Mouse (Mus musculus) liver, embryonic 14.5 days (tissue): ENCODE measurements around the gene Aph1b. TPM values are rescaled to one million over a fixed set of nuclear protein-coding genes. Genes with fewer than 3 reads are reported as not detected.

Source experiments
- ATAC-seq: fragments of 200-750 bp; cut with Nextera tagmentation; 2 replicates; pipeline ENCODE4 v1.8.0; 2017; ENCODE audit warnings: moderate number of reproducible peaks, mild to moderate bottlenecking, moderate library complexity; ENCODE audit not compliant: insufficient read depth
- DNase-seq, 3 experiments: peaks; one replicate each; pipeline ENCODE4 v3.0.0-alpha.2; 2012 to 2013; ENCODE audit warnings: low read depth in 3 of 3, low spot score in 3 of 3
- H3K27ac ChIP-seq: fragments of 300-500 bp; sonication (generic); 2 replicates; pipeline ENCODE4 v1.5.1; 2014; ENCODE audit warnings: moderate library complexity, mild to moderate bottlenecking, control low read depth, inconsistent platforms
- H3K27me3 ChIP-seq: fragments of 300-500 bp; sonication (generic); 2 replicates; pipeline ENCODE4 v1.6.1; 2014; ENCODE audit warnings: mild to moderate bottlenecking, low read length, moderate library complexity; ENCODE audit not compliant: control insufficient read depth, insufficient read depth
- H3K36me3 ChIP-seq: fragments of 300-500 bp; sonication (generic); replicated peaks from 2 replicates; pipeline ENCODE4 v1.6.1; 2014; ENCODE audit warnings: low read depth; ENCODE audit not compliant: control insufficient read depth, insufficient read depth
- H3K4me1 ChIP-seq, 2 experiments: fragments of 200-500 bp in 1 of 2; fragments of 300-500 bp in 1 of 2; sonication (generic) in 1 of 2; replicated peaks; 2 replicates each; pipeline ENCODE4 v1.6.1; 2012 to 2014; ENCODE audit warnings: antibody characterized with exemption in 1 of 2, inconsistent platforms in 1 of 2, low read length in 1 of 2; ENCODE audit not compliant: control insufficient read depth in 2 of 2, insufficient read depth in 2 of 2
- H3K4me2 ChIP-seq: fragments of 300-500 bp; sonication (generic); 2 replicates; pipeline ENCODE4 v1.6.1; 2014; ENCODE audit warnings: low read depth, mild to moderate bottlenecking, control low read depth, moderate library complexity
- H3K4me3 ChIP-seq, 2 experiments: fragments of 200-500 bp in 1 of 2; fragments of 300-500 bp in 1 of 2; sonication (generic) in 1 of 2; 2 replicates each; pipeline ENCODE4 v1.5.1; 2012 to 2014; ENCODE audit warnings: low read depth in 2 of 2, low read length in 2 of 2, mild to moderate bottlenecking in 2 of 2, control low read depth in 1 of 2, inconsistent platforms in 1 of 2, moderate library complexity in 1 of 2; ENCODE audit not compliant: insufficient read depth in 1 of 2
- H3K9ac ChIP-seq: fragments of 300-500 bp; sonication (generic); replicated peaks from 2 replicates; pipeline ENCODE4 v1.6.1; 2014; ENCODE audit warnings: mild to moderate bottlenecking, control low read depth, moderate library complexity
- H3K9me3 ChIP-seq: fragments of 300-500 bp; sonication (generic); 2 replicates; pipeline ENCODE4 v1.6.1; 2016; ENCODE audit warnings: low read length, mixed read lengths; ENCODE audit not compliant: control insufficient read depth
- CTCF ChIP-seq: IDR thresholded peaks from 2 replicates; pipeline ENCODE4 v1.5.1; 2016; ENCODE audit warnings: antibody characterized with exemption, low read depth, control low read depth
- EP300 ChIP-seq: IDR thresholded peaks from 2 replicates; pipeline ENCODE4 v1.6.1; 2016; ENCODE audit warnings: antibody characterized with exemption, low read depth
- WGBS: fragments of 180-500 bp; shearing (Covaris S2); extraction: QIAGEN DNeasy Blood & Tissue Kit; methylation state at CpG from one replicate; pipeline ENCODE4 v1.1.7; 2014; ENCODE audit not compliant: insufficient replicate concordance; 5-methylcytosine and 5-hydroxymethylcytosine counted together
- polyA plus RNA-seq, 2 experiments: library from polyadenylated mRNA; depleted of rRNA in 1 of 2; stranded (reverse) in 1 of 2; unstranded in 1 of 2; fragments of >200 nt; fragmentation: Nextera tagmentation in 1 of 2; extraction: Ambion mirVana in 1 of 2; gene quantifications; 2 replicates each; pipeline versions ENCODE4 v1.2.1 to v1.2.3; 2012 to 2014

Aph1b gene
- polyA plus RNA-seq, 2 experiments: 0.46 to 1.3 TPM

DNA sequence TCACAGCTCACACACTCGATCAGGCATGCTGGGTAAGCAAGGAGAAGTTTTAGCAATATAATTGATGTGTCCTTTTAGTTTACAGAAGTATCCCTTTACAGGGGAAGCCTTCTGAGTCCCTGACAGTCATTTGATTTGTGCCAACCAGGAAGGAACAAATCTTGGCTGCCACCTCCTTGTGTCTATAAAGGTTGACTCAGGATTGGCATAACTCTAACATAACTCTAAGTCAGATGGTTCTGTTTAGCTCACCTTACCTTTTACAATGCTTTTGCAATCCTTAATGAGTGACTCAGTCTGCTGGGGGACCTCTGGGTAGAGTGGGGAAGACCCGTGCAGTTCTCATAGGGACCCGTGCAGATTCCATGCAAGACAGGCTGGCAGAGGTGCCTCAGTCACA lies 69.7 kb downstream of the Aph1b start:
- Histone ChIP-seq H3K27me3 (no peaks in the 10 kb centered on the region), H3K9ac (no peak overlapping the region), H3K27ac (no peak overlapping the region), H3K9me3 (no peaks in the 10 kb centered on the region), H3K4me1 (no peaks in the 10 kb centered on the region), H3K4me3 (no peak overlapping the region), H3K36me3 (no peaks in the 10 kb centered on the region), H3K4me2 (no peak overlapping the region)
- TF ChIP-seq EP300: no peak
- TF ChIP-seq CTCF: no peak
- no peak for ATAC-seq
- 50% methylated on average over 3 of the region's 3 CpGs for WGBS
- DNase-seq: no peak

Other genes starting within 250 kb of the Aph1b start
- 3.6 and 6.7 TPM in 2 replicates for gene Usp3, start 202.3 kb downstream of the Aph1b start, polyA plus RNA-seq (2012; rRNA removed)
- gene Usp3, start 202.3 kb downstream of the Aph1b start, polyA plus RNA-seq (2014; fragmentation: Nextera tagmentation; extraction: Ambion mirVana): 14.8 TPM in 2 replicates
- gene Car12, start 81.8 kb downstream of the Aph1b start, polyA plus RNA-seq (2012; rRNA removed): 0.15 and 0.17 TPM in 2 replicates
- 0.09 and 0.10 TPM in 2 replicates for gene Car12, start 81.8 kb downstream of the Aph1b start, polyA plus RNA-seq (2014; fragmentation: Nextera tagmentation; extraction: Ambion mirVana)
- 0.05 and 0.06 TPM in 2 replicates for gene Gm10647, start 1.5 kb upstream of the Aph1b start, polyA plus RNA-seq (2012; rRNA removed)
- 0.08 and 0.11 TPM in 2 replicates for gene Gm10647, start 1.5 kb upstream of the Aph1b start, polyA plus RNA-seq (2014; fragmentation: Nextera tagmentation; extraction: Ambion mirVana)
- gene Aph1c, start 39.2 kb upstream of the Aph1b start, polyA plus RNA-seq (2012; rRNA removed): 0.77 and 0.80 TPM in 2 replicates
- gene Aph1c, start 39.2 kb upstream of the Aph1b start, polyA plus RNA-seq (2014; fragmentation: Nextera tagmentation; extraction: Ambion mirVana): 2.4 and 2.5 TPM in 2 replicates
- gene Rab8b, start 124.2 kb upstream of the Aph1b start, polyA plus RNA-seq (2012; rRNA removed): 15.1 and 20.6 TPM in 2 replicates
- gene Rab8b, start 124.2 kb upstream of the Aph1b start, polyA plus RNA-seq (2014; fragmentation: Nextera tagmentation; extraction: Ambion mirVana): 17.9 and 18.3 TPM in 2 replicates
- 176 and 238 TPM in 2 replicates for gene Rps27l, start 150.6 kb upstream of the Aph1b start, polyA plus RNA-seq (2012; rRNA removed)
- gene Rps27l, start 150.6 kb upstream of the Aph1b start, polyA plus RNA-seq (2014; fragmentation: Nextera tagmentation; extraction: Ambion mirVana): 612 and 652 TPM in 2 replicates
- gene Lactb, start 180.0 kb upstream of the Aph1b start, polyA plus RNA-seq (2012; rRNA removed): 3.8 and 5.6 TPM in 2 replicates
- gene Lactb, start 180.0 kb upstream of the Aph1b start, polyA plus RNA-seq (2014; fragmentation: Nextera tagmentation; extraction: Ambion mirVana): 6.8 and 7.7 TPM in 2 replicates